Mouse (Mus musculus) urinary bladder, postnatal 14 days (tissue): ENCODE results near the gene Pitpna.

Experiments used
- DNase-seq: peaks from one replicate; pipeline ENCODE4 v3.0.0; 2021; ENCODE audit warnings: low spot score

The Pitpna gene

DNA sequence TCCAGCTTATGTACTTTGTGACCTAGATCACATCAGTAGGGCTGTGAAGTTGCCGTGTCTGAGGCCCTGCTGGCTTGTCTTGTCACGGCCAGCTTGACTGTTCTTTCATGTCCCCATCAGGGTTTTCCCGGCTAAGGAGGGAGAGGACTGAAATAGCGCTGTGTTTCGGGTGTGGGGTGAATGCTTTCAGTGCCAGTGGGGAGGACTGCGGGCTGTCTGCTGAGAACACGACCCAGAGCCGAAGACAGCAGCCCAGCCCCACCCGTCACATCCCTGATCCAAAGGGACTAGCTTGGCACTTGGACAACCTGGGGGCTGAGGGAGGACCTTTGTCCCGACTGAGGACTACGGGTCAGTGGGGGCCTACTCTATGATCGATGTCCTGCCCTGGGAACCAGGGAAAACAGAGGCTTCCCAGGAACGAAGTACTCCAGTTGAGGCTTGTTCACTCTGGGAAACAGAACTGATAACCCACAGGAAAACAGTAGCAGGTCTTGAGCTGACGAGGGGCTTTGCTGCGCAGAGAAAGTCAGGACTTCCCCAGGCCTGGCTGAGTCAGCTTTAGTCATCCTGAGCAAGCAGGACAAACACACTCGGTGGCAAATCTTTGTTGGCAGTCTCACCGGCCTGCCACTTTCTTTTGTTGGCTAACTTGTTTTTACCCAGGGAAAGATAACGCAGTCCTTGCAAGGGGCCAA, 23.9 kb upstream of the Pitpna start:
- peak; percentile 81 for DNase-seq

DNA sequence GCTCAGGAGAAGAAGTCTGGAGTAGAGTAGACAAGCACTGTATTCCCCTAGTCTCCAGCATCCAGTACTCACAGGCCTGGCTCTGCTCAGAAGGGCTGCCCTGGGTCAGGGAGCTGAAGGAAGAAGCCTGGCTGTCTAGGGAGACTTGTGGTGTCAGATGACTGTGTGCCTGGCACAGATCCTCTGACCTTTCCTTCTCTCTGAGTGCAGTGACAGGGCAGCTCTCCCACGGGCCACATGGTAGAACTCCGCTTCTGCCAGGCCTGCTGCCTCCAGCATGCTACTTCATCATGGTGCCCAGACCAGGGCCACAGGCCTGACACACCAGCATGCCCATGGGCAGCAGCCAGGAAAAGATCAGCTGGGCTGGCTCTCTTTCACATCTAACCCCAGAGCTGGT, 22.0 kb upstream of the Pitpna start:
- peak; percentile 47 for DNase-seq

DNA sequence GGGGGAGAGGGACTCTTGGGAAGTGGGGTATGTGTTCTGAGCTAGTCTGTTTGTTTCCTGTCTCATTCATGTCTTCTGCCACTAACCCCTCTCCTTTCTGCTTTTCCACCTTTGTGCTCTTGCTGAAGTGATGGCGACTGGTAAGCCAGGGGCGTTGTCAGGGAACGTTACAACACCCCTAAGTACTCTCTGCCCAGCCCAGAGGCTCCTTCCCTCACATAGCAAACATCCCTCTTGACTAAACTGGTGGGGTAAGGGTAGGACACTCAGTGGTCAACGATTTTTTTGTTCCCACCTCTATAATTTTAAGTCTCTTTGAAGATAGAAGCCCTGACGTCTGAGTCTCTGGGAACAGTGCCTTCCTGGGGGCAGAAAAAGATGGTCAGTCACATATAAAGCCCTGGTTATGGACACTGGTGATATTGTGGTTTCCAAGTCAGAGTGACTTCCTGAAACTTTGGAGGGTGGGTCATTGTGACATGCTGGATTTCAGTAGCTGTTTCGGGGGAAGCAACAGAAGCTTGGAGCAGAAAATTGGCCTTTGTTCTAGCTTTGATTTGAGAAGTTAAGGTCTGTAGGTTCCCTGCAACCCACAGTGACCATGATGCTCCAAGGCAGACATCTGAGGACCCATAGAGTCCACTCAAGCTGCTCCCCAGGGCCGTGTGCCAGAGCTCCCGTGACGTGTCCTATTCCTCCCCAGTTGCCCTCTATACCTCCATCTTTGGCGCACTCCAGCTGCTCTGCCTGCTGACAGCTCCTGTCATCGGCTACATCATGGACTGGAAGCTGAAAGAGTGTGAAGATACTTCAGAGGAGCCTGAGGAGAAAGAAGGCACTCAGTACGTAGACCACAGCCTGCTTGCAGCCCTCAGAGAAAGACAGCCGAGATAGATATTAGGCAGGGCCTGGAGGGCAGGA, 21.4 kb upstream of the Pitpna start:
- DNase-seq: no peak

DNA sequence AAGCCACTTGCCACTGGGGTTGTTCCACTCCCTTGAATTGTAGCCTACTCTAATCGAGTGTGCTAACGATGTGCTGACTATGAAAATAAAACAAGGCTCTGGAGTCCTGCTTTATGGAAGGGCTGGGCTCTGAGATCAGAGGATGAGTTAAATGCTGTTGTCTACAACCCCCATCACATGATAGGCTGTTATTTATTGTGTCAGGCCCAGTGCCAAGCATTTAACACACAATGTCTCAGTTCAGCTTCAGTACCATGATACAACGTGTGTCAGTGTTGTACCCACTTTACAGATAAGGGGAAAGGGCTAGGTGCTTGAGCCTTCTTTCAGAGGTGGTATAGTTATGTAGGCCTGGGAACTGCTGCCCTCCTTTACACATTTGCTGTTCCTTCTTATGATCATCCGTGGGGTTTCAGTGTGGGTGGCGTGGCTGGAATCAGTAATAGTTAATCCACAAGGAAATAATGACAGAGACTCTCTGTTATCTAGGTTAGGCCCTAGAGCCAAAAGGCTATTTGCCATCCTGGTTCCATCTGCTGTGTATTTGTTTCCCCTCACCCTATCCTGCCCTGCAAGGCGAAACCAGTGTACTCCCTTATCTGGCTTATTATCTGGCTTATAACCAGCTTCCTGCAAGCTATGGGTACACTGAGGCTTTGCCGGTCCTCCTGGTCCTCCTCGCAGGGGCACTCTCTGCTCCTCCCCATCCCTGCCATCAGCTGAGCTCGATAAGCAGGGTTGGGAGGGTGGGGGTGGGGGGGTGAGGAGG, 20.4 kb upstream of the Pitpna start:
- no peak for DNase-seq

DNA sequence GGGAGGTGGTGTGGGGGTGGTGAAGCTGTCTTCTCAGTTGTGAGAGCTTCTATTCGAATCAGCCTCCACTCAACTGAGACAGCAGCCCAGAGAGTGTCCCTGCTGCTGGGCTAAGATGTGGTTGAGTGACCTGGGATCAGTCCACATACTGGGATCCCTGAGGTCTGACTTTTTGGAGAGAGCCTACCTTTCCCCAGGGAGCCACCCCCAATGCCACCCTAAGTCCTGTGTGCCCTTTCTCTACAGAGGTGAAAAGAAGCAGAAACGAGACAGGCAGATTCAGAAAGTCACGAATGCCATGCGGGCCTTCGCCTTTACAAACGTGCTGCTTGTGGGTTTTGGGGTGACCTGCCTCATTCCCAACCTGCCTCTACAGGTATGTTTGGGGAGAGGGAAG, 19.8 kb upstream of the Pitpna start:
- no peak for DNase-seq

DNA sequence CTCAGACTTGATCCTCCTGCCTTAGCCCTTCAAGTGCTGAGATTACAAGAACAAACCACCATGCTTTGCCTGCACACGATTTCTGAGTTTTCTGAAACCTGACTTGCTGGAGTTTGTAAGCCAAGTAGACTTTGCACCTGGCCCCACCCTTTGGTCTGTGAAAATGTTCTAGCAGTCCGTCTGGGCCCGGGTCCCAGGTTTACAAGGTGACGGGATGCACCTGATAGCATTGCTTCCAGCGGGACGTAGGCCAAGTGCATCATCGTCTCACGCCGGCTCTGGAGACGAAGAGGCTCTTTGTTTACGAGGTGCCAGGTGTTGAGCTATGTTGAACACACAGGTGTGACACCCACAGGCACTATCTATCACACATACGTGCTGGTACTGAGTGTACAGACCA, 18.9 kb upstream of the Pitpna start:
- DNase-seq: no peak

DNA sequence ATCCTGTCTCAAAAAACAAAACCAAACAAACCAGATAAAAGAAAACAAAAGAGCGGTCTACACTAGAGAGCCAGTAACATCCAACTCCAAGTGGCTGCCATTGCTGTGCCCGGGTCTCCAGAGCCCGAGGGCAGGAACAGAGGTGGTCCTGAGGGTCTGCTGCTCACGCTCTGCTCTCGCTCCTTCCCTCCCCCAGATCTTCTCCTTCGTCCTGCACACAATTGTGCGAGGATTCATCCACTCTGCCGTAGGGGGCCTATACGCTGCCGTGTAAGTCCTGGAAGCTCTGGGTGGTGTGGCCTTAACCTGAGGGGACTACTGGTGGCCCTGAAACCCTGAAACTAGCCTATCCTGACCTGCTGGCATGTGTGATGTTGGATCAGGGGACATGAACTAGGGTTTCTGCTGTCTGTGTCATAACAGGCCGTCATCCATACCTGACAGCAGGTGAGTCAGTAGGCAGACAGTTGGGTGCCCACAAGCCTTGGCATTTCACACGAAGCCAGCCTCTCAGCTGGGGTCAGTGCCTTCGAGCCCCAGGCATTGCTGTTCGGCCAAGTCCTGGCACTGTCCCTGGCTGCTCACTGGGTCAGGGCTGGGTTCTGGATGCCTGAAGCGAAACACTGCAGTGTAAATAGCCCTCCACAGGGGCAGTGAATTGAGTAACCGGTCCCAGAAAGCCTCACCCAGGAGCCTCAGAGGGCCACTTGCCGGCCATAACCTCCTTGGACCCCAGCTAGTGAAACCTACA, 17.3 kb upstream of the Pitpna start:
- no peak for DNase-seq

DNA sequence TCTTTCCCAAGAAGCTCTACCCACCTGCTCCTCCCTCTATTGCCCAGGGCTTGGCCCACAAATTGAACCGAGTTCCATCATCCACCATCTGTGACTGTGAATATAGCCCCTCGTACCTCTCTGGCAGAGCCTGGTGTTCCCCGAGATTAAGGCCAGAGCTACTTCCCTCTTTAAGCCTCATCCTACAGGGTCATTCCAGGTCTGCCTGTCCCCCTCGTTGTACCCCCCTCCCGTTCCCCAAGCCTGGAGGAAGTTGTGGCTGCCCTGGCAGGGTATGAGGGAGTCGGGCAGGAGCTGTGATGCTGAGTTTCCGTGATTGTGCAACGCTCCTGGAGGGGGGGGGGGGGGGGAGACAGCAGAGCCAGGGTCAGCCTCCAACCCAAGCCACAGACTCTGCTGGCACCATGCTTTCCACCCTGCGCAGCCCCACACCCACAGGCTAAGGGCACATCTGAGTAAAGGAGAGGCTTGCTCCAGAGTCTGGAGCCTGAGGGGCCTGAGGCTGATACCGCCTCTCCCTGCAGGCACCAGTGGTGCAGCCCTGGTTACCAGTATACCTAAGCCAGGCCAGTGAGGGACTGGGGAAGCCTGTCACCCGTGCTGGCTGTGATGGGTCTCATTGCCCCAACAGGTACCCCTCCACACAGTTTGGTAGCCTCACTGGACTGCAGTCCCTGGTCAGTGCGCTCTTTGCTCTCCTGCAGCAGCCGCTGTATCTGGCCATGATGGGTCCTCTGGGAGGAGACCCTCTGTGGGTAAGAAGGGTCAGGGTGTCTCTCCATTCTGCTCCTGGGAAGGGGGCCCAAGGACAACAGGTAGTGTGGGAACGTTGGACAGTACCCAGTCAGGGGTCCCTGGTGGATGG, 16.5 kb upstream of the Pitpna start:
- DNase-seq: peak; percentile 24

DNA sequence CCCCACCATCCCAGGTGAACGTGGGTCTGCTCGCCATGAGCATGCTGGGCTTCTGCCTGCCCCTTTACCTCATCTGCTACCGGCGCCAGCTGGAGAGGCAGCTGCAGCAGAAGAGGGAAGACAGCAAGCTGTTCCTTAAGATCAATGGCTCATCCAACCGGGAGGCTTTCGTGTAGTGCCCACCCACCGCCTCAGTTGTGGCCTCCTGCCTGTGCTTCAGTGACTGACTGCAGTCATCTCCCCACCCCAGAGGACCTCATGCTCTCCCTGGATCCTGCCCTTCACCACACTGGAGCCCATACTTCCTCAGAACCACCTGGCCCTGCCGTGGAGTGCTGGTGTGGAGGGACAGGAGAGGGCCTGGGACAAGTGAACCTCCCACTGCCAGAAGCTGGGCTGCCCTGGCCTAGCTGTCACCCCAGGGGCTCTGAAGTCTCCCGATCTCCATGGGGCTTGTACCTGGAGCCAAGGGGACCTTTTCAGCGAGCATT, 15.6 kb upstream of the Pitpna start:
- DNase-seq: no peak

DNA sequence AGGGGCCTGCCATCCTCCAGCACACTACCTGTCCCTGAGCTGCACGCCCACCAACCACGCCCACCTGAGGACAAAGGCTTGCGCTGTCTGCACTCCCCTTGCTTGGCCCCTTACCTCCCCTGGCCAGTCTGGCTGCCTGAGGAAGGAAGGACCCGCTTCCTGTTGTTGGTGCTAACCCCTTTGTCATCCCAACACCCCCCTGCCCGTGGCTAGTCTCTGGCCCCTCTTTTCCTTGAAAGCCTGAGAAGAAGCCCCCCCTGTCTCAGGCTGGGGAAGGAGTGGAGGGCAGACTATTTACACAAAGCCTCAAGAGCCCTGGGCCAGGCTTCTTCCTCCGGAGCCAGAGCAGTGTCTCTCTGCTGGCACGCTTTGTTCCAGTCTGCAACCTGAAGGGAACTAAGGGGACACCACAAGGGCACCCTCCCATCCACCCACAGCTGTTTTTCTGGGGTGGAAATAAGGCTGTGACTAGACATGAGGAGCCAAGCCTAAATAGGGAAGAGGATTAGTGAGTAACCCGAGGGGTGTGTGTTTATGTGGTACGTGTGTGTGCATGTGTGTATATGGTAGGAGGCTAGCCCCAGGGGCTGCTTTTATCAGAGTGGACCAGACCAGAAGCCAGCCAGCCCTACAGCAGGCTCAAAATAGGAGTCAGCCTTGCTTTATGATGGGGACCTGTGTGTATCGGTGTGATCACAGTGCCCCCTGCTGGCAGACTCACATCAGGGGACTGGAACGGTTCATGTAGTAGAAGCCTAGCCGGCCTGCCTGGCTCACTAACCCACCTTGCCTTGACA, 14.8 kb upstream of the Pitpna start:
- peak; percentile 93 for DNase-seq

DNA sequence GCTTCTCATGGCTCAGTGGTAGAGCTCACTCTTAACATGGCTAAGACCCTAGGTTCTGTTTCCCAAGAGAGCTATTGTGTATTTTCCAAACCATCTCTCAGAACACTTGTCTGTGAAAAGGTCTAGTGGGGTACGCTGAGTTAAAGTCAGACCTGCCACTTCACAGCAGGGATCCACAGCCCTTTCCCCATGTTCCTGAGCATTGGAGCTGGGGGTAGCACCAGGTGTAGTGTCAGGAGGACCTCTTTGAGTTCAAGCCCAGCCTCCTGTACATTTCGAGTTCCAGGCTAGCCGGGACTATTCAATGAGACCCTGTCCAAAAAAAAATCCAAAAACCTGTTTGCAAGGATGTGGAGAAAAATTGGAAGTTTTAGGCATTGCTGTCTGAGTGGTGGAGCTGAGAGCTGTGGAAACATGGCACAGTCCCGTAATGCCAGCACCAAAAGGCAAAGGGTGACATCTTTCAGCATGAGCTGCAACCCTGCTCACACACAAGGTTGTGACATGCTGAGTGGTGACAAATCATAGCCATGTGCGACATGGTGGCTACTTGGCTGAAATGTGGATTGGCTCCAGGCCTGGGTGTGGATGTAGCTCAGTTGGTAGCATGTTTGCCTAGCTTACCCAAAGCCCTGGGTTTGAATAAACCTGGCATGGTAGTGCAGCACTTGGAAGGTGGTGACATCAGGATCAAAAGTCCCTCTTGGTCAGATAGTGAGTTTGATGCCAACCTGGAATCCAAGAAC, 13.3 kb upstream of the Pitpna start:
- DNase-seq: no peak

DNA sequence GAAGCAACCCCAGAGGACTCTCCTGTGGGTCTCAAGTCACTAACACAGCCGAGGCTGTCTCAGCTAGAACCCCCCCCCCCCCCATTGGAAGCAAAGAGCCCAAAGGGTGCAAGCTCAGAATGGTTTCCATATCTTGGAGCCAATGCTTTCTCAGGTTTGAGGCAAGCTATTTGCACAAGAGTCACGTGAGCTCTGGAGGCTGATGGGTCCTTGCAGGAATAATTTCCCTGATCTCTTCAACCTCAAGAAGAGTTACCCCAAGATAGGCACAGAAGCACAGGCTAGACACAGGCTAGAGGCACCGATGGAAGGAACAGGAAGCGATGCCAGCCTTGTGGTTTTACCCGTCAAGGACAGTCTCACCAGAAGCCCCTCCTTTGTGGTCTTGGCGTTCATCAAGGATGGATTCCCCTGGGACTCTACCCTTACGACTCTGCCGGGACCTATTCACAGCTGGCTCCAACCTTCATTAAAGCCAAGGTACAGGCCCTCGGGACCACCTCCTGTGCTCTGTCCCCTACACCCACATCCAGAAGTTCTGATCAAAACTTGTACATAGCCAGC, 12.3 kb upstream of the Pitpna start:
- DNase-seq: no peak

DNA sequence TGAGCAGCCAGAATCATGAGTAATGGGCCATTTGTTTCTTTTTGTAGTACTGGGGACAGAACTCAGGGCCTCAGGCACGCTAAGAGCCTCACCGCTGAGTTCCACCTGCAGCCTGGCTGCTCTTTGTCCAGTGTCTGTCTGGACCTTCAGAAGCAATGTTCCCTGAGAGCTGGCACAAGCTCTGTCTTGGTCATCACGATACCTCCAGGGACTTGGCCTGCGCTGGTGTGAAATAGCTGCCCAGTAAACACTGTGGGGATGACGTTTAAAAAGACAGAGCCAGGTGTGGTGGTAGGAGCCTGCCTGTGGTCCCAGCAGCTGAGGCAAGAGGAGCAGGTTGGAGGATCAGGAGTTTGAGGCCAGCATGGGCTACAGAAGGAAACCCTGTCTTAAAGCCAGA, 9.3 kb upstream of the Pitpna start:
- no peak for DNase-seq

DNA sequence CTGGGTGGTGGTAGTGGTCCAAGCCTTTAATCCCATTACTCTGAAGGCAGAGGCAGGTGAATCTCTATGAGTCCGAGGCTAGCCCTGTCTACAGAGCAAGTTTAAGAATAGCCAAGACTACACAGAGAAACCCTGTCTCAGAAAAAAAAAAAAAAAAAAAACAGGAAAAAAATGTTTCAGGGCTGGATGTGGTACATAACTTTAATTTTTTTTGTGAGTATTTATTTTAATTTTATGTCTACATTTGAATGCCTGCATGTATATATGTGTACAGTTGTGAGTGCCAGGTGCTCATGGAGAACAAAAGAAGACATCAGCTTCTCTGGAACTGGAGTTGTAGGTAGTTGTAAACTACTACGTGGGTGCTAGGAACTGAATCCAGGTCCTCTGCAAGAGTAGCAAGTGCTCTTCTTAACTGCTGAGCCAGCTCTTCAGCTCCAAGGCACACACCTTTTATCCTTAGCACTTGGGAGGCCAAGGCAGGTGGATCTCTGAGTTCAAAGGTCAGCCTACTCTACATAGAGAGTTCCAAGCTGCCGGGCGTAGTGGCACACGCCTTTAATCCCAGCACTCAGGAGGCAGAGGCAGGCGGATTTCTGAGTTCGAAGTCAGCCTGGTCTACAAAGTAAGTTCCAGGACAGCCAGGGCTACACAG, 6.3 kb upstream of the Pitpna start:
- DNase-seq: no peak

DNA sequence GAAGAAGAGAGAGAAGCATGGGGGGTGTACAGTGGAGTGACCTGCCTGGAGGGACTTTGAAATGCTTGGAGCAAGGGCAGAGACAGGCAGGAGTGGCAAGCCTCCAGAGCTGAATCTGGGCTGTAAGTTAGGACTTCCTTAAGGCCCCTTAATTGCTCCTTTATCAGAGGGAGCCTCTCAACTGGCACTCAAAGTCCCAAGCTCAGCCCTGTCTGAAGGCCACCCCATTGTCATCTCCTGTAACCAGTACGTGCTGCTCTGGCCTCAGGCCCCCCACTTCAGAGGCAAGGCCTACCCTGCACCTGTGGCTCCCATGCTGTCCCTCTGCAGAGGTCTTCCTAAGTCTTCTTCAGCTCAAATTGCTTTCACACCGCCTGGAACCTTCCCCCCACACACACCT, 4.4 kb upstream of the Pitpna start:
- no peak for DNase-seq

DNA sequence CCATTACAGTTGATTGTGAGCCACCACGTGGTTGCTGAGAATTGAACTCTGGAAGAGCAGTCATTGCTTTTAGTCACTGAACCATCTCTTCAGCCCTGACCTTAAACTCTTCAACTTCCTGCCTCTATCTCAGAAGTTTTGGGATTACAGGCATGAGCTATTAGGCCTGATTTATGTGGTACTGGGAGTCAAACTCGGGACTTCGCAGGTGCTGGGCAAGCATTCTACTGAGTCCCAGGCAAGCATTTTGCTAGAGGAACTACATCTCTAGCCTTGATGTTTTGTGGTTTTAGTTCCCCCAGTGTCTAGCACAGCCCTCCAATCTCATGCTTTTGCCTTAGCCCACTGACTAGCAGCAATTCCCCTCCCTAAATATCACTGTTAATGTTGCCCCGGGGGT, 2.8 kb upstream of the Pitpna start:
- no peak for DNase-seq

DNA sequence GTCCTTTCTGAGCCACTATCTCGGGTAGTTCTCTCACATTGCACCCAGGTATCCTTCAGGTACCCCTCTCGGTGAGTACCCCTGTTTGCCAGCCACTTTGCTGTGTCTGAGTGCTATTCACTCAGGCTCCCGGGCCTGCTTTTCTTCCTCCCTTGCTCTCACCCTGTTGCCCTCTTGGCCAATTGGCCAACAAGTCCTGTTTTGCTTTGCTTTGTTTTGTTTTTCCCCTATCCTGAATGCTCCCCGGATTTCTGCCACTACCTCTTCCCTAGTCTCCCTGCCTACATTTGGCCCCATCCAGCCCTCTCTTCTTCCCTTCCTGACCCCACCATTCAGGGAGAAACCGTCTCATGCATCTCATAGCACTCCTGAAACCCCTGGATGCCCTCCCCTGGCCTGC, 1.9 kb upstream of the Pitpna start:
- DNase-seq: no peak

DNA sequence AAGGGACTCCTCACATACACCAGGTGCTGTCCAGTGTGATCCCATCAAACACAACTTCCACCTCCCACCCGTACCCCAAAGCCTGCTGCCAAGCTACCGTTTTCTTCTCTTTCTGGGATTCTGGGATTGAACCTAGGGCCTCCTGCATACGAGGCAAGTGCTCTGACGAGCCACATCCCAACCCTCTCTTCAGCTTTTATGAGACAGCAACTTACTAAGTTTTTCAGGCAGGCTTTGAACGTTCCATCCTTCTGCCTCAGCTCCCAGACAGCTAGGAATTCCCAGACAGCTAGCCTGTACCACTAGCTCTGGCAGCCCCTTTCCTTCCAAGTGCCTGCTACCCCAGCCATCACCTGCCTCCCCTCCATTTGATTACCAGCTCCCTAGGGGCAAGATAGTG, 934 bp upstream of the Pitpna start:
- no peak for DNase-seq
